Mouse (Mus musculus) MEL (cell line): ENCODE results near the gene Myo1h.

Source experiments
- CHD2 ChIP-seq: IDR thresholded peaks from 2 replicates; pipeline ENCODE4 v1.6.1; 2011; ENCODE audit warnings: low read length, improper control_type of control experiment
- CTCF ChIP-seq, 3 experiments: IDR thresholded peaks in 2 of 3; conservative IDR thresholded peaks in 1 of 3; 2 replicates each; pipeline ENCODE4 v1.5.1; 2011 to 2012; ENCODE audit warnings: low read length in 3 of 3, low read depth in 2 of 3, mild to moderate bottlenecking in 2 of 3, improper control_type of control experiment in 1 of 3, inconsistent platforms in 1 of 3, mixed read lengths in 1 of 3, moderate library complexity in 1 of 3; ENCODE audit not compliant: control insufficient read depth in 1 of 3, insufficient read depth in 1 of 3, poor library complexity in 1 of 3, severe bottlenecking in 1 of 3
- E2F4 ChIP-seq: IDR thresholded peaks from 2 replicates; pipeline ENCODE4 v1.6.1; 2011; ENCODE audit warnings: low read depth, low read length, improper control_type of control experiment, borderline replicate concordance
- NRF1 ChIP-seq: IDR thresholded peaks from 2 replicates; pipeline ENCODE4 v1.6.1; 2014; ENCODE audit warnings: low read depth, mild to moderate bottlenecking, inconsistent platforms, low read length, improper control_type of control experiment, moderate library complexity; ENCODE audit not compliant: poor library complexity, insufficient read depth, severe bottlenecking
- POLR2A ChIP-seq, 2 experiments: IDR thresholded peaks; 2 replicates each; pipeline ENCODE4 v1.6.1; 2011 to 2012; ENCODE audit warnings: low read length in 2 of 2, mild to moderate bottlenecking in 2 of 2, control low read depth in 1 of 2, improper control_type of control experiment in 1 of 2, low read depth in 1 of 2, moderate library complexity in 1 of 2; ENCODE audit not compliant: control insufficient read depth in 1 of 2, insufficient read depth in 1 of 2, poor library complexity in 1 of 2
- TCF12 ChIP-seq: IDR thresholded peaks from 2 replicates; pipeline ENCODE4 v1.6.1; 2014; ENCODE audit warnings: low read depth, mild to moderate bottlenecking, inconsistent platforms, low read length, improper control_type of control experiment, moderate library complexity
- UBTF ChIP-seq: IDR thresholded peaks from 2 replicates; pipeline ENCODE4 v1.6.1; 2012; ENCODE audit warnings: low read depth, mild to moderate bottlenecking, inconsistent platforms, low read length, improper control_type of control experiment, moderate library complexity, borderline replicate concordance; ENCODE audit not compliant: insufficient read depth
- USF1 ChIP-seq: IDR thresholded peaks from 2 replicates; pipeline ENCODE4 v1.6.1; 2014; ENCODE audit warnings: low read depth, mild to moderate bottlenecking, inconsistent platforms, low read length, improper control_type of control experiment, moderate library complexity
- ZKSCAN1 ChIP-seq: IDR thresholded peaks from 2 replicates; pipeline ENCODE4 v1.6.1; 2012; ENCODE audit warnings: low read depth, mild to moderate bottlenecking, inconsistent platforms, low read length, improper control_type of control experiment, moderate library complexity

DNA sequence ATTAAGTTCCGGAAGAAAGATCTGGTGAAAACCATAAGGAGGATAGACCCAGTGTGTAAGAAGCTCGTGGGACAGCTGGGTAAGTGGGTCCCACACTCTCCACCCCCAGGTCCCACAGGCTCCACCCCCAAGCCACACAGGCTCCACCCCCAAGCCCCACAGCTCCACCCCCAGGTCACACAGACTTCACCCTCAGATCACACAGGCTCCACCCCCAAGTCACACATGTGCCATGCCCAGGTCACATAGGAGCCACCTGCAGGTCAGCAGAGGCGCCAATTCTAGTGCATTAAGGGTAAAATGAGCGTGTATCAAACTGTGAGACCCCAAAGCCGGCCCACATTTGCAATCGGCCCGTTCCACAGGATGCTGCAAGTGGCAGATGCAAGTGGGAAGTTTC is 42.5 kb upstream of the Myo1h start:
- TF ChIP-seq ZKSCAN1 (no peak), USF1 (no peak), CTCF (IDR thresholded peaks at IDR 0.05 in 2 of 3, conservative IDR thresholded peaks at IDR 0.05 in 1 of 3; ENCODE audit: control insufficient read depth in 1 of 3, insufficient read depth in 1 of 3, low read depth in 2 of 3, low read length in 3 of 3, poor library complexity in 1 of 3, severe bottlenecking in 1 of 3) (peak in 1 of 3 experiments; percentile 1; a peak in 1 of 6 replicates), CHD2 (no peak), E2F4 (no peak), NRF1 (no peak), UBTF (no peak), POLR2A (IDR thresholded peaks at IDR 0.05; ENCODE audit: control insufficient read depth in 1 of 2, insufficient read depth in 1 of 2, low read depth in 1 of 2, low read length in 2 of 2, poor library complexity in 1 of 2) (no peak), TCF12 (no peak)
